Mouse (Mus musculus) mesoderm, embryonic 11.5 days (tissue): ENCODE data around the gene Ubxn7.
"Not testable (repeated sequence)": the region's sequence is repeated elsewhere in the genome, so short reads cannot be mapped to it uniquely, and the experiment has no call there.

Experiments
- DNase-seq: peaks from one replicate; pipeline ENCODE4 v3.0.0-alpha.2; 2012; ENCODE audit warnings: low read depth, low spot score

Gene Ubxn7

DNA sequence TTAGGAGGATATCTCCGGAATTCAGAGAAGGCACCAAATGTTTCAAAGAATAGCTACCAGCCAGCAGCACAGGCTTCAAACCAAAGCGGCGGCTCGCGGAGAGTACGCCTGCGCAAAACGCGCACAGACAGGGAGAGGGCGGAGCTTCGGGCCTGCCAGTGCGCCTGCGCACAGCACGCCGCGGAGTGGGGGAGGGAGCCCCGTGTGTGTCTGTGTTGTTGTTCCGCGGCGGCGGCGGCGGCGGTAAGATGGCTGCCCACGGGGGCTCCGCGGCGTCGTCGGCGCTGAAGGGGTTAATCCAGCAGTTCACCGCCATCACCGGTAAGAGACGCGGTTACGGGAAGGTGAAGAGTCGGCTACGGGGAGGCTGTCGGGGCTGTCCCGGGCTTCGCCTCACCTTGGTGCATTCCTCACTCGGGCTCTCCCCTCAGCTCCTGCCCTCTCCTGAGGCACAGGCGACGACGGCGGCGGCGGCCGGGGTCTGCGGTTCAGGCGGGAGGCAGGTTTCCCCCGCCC lies at the start of gene Ubxn7:
TSS of gene Ubxn7 (plus strand) at position 218 of the 516 bp plus-strand sequence.
- peak; percentile 98 for DNase-seq

DNA sequence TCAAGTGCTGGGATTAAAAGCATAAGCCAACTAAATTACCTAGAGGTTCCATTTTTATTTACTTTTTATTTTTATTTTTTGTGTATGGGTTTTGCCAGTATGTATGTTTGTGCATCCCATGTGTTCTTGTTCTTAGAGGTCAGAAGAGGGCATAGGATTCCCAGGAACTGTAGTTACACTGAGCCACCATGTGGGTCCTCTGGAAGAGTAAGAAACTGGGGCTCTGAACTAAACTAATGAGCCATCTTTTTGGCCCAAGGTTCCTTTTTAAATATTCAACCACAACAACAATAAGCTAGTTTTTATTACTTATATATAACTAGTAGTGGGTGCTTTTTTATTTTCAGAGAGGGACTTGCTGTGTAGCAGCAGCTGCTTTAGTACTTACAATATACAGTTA lies 49.4 kb upstream of the Ubxn7 start:
- no peak for DNase-seq

DNA sequence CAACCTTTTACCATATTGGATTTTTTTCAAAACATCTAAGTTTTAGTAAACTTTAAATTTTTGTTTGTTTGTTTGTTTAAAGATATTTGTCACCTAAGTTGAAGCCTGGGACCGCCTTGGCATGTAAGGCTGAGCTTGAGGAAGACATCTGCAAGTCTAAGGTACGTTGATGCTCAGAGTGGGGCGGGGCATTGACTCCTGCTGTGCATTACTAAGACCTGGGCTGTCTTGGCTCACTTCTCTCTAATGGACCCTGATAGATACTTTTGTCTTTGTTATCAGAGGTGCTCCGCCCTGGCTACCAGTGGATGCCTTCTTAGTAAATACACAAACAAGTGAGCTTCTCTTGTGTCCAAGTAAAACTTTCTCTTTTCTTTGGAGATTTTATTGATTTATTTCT lies 40.2 kb upstream of the Ubxn7 start:
- DNase-seq, result no peak

DNA sequence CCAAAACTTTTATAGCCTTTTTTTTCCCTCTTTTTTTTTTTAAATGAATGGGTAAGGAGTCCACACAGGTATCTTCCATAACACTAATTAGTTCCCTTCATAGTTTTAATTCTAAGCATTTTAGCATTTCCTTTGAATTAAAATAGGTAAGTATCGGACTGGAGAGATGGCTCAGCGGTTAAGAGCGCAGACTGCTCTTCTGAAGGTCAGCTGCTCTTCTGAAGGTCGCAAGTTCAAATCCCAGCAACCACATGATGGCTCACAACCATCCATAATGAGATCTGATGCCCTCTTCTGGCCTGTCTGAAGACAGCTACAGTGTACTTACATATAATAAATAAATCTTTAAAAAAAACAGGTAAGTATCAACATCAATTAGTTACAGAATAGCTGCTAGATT lies 32.4 kb upstream of the Ubxn7 start:
- not testable (repeated sequence) for DNase-seq

DNA sequence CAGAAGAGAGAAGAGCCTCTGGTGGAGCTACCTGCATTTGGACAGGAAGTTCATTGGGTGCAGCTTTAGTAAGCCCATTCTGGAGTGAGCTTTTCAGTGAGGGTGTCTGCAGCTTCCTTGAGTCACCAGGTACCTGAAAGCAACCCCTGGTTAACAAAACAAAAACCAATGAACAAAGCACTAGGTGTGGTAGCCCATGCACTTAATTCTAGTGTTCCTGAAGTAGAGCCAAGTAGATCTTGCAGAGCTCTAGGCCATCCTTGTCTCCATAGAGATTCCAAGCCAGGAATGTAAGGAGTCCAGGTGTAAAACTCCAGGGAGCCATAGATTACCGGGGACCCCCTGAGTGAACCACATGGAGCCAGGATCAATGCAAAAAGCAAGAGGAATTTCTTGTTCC lies 29.0 kb upstream of the Ubxn7 start:
- no peak for DNase-seq

DNA sequence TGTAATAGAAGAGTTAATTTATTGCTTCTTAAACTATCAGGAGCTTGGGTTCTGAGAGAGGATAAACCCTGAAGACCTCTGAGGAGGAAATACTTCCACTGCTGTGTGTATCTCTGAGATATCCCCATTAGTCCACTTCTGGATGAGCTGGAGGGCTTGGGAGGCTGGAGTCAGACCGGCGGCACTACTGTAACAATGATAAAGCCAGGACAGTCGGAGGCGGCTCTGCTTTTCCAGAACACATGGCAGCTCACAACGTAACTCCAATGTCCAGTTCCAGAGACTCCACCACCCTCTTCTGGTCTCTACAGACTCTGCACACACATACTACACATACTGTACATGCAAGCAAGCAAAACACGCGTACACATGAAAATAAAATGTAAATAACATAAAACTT lies 28.2 kb upstream of the Ubxn7 start:
- DNase-seq, result no peak

DNA sequence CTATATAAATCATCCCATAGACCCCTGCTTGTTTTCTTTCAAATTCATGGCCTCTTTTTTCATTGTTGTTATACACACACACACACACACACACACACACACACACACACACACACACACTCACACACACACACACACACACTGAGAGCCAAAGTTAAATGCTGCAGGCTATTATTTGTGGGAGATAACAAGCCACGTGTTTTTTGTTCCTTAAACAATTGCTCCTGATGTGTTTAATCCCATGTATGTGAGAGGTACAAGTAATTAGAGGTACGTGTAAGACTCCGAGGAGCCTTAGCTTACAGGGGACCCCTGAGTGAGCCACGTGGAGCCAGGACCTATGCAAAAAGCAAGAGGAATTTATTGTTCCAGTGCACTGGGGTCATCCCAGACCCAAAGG lies 20.1 kb upstream of the Ubxn7 start:
- no peak for DNase-seq

DNA sequence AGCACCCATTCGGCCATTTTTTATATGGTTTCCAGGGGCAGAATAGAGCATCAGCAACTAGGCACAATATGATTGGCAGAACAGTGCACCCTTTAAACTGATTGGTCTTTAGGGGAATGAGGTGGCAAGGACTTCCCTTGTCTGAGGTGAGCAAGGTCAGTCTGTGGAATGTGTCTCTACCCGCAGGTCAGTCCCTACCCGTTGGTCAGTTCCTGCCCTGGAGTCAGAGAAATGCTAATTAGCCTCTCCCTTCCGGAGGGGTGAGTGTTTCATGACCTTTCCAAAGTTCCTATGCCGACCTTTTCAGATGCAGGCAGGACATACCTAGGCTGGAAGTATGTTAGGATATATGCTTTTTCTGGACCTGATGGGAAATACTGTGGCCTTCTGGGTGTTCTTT lies 19.7 kb upstream of the Ubxn7 start:
- no peak for DNase-seq

DNA sequence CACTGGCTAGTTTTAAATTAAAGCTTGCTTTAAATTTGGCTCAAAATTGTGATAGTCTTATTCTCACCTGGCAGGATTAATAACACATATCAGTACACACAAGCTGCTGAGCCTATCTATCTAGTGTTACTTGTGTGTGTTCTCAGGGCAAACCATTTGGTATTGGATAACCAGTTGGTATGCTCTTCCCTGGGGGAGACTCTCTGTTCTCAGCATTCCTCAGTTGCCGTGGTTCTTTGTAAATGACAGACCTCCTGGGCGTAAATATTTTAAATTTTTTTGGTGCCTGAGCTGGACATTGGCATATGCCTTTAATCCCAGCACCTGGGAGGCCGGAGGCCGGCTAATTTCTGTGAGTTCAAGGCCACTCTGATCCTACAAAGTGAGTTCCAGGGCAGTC lies 19.2 kb upstream of the Ubxn7 start:
- no peak for DNase-seq

DNA sequence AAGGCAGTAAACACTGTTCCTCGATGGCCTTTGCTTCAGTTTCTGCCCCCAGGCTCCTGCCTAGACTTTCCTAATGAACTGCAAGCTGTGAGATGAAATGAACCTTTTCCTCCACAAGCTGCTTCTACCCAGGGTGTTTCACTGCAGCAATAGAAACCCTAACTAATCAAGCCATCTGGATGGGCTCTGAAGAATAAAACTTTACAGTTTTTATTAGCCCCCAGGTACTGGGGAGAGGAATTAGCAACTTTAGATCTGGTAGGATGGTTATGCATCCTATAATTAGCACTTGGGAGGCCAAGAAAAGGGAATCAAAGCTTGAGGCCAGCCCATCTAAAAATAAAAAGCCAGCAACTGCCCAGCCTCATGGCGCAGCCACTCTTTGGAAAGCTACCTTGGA lies 15.5 kb upstream of the Ubxn7 start:
- DNase-seq, result no peak

DNA sequence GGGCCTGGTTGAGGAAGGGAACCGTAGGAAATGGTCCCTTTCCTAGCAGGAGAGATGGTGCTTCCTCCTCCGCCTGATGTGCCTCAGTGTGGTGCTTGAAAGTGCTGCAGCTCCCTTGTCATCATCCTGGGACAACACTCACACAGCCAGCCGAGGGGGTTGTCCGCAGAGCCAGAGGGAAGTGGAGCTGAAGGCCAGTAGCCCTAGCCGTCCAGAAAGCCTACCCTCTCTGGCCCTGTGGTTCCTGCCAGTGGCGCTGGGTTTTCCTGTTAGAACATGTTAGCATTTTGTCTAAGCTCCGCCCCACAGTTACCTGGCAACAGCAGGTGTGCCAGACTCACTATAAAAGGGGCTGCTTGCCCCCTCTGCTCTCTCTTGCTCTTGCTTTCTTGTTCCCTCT lies 8.1 kb upstream of the Ubxn7 start:
- no peak for DNase-seq

DNA sequence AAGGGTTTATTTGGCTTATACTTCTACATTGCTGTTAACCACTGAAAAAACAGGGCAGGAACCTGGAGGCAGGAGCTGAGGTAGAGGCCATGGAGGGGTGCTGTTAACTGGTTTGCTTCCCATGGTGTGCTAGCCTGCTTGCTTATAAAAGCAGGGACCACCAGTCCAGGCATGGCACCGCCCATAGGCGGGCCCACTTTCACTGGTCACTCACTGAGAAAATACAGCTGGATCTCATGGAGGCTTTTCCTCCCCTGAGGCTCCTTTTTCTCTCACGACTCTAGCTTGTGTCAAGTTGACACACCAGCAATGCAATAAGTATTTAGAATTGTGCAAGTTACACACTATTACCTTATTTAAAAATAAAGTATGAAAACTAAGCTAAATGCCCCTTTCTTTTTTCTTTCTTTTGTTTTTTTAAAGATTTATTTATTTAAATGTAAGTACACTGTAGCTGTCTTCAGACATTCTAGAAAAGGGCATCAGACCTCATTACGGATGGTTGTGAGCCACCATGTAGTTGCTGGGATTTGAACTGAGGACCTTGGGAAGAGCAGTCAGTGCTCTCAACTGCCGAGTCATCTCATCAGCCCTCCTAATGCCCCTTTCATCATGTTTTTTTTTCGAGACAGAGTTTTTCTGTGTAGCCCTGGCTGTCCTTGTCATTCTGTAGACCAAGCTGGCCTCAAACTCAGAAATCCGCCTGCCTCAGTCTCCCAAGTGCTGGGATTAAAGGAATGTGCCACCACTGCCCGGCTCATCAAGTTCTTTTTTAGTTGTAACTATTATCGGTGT lies 984 bp upstream of the Ubxn7 start:
- no peak for DNase-seq

DNA sequence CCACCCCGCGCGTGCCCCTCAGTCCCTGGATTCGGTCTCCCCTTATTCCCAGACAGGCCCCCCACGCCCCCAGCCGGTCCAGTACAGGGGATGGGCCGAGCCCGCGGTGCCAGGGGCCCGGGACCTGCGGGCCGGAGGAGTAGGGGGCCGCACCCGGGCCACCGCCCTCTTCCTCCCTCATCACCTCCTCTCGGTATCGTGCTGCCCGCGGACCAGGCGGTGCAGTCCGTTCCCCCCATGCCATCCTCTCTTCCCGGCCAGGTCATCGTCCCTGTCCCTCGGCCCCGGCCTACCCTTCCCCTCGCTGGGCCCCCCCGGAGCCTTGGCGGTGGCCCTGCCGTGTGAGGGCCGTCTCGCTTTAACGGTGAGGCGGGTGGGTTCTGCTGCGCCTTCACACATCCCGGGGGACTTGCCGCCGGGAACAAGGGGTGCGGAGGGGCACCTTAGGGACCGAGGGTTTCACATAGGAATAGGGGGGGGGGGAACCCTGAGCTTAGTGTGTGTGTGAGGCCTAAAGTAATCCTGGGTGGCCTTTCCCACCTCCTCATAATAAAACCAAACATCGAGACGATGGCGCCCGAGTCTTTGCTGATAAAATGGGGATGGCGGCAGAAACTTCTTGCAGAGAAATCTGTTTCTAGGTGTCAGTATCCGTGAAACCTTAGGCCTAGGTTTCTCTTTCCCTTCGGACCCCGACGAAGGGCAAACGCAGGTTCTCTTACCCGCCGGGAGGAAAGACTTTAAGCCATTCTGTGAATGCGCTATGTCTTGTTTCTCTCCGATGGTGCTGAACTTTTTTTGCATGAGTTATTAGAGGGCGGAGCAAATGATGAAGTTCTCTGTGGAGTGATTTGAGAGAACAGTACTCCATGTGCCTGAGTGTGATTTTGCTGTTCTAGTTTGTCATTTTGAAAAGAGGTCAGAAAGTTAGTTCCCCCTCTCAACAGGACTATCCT lies 777 bp downstream of the Ubxn7 start:
- DNase-seq, result peak; percentile 64

DNA sequence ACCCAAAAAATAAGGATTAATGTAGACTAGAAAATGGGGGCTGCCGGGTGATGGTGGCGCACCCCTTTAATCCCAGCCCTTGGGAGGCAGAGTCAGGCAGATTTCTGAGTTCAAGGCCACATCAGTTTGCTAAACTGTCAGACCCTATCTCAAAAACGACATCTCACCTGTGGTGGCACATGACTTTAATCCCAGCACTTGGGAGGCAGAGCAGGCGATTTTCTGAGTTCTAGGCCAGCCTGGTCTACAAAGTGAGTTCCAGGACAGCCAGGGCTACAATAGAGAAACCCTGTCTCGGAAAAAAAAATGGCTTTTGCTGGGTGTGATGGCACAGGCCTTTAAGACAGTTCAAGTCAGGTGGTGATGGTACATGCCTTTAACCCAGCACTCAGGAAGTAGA lies 3.1 kb downstream of the Ubxn7 start:
- no peak for DNase-seq

DNA sequence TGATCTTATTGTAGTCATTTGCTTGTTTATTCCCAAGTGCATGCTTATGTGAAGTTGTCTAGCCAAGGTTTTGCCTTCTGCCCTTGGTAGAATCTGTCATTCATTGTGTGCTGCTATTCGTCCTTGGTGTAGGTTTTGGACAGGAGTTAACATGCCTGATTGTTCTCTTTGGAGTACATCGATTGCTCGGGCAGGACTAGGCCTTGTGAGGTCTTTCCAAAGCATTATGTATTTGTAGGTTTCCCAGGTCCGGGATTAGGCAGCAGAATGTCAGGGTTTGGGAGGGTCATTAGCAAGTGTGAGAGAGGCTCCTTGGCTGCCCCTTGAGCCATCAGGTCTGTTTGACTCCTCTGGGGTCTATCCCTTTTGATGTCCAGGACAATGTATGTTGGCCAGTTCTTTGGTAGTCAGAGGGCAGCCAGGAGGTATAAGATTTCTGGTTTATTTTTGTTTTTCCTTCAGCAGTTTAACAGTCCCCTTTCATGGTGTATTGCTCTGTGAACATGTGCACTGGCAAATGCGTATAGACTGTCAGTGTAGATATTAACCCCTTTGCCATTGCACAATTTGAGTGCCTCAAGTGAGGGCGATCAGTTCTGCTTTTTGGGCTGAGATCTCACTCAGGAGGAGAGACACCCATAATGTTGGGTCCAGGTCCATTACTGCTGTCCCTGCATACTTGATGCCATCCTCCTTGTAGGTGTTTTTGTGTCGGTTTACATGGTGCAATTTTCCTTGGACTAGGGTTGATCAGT lies 4.1 kb downstream of the Ubxn7 start:
- no peak for DNase-seq

DNA sequence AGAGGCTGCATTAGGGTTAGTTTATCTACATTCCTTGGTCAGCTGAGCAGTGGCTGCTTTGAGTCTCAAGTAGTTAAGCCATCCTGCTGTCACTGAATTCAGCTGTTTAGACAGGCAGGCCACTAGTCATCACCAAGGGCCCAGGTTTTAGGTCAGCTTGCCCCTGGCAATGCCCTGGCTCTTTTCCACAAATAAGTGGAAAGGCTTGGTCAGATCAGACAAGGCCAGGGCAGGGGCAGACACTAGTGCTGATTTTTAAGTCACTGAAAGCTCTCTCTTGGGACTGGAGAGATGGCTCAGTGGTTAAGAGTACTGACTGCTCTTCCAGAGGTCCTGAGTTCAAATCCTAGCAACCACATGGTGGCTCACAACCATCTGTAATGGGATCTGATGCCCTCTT lies 4.9 kb downstream of the Ubxn7 start:
- no peak for DNase-seq

DNA sequence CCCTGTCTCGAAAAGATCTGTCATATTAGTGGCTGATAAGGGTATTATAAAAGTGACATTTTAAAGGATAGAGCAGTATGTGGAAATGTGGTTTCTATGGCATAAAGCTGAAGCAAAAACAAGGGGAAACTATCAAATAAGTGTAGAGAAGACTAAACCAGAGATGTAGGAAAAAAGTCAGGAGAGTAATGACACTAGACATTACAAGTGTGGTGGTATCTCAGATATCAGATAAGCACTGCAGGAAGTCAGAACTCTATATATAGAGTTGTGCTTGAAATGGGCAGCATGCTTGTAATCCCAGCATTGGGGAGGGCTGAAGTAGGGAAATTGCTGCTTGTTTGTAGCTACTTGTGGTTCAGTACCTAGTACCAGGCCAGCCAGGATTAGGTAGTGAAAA lies 8.4 kb downstream of the Ubxn7 start:
- DNase-seq, result no peak

DNA sequence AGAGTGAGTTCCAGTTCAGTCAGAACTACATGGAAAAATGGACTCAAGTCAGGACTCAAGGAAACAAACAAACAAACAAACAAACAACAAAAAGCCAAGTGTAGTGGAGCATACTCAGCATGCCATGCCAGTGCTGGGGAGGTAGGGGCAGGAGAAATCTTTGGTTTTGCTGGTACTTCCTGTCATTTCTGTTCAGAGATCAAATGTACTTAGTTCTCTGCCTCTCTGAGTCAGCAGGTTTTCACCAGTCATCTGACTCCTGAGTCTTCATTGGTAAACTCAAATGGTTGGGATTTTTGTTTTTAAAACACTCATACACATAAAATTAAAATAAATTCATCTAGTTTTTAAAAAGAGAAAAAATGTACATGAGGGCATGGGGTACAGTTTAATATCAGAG lies 13.5 kb downstream of the Ubxn7 start:
- DNase-seq, result no peak

DNA sequence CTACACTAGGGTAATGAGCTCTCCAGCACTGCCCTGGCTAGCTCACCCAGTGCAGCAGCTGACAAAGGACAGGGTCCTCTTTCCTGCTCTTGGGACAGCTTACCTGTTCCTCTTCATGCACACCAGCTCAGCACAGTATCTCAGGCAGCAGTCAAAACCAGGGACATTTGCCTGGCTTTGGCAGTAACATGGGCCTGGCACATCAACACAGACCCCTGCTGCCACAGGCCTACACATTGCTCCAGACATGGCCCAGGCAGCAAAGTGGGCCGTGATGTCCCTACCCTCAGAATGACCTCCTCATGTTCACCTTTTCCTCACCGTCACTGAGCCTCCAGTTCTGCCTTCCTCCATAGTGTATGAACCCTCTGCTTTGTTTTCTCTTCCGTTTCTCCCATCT lies 18.7 kb downstream of the Ubxn7 start:
- no peak for DNase-seq

DNA sequence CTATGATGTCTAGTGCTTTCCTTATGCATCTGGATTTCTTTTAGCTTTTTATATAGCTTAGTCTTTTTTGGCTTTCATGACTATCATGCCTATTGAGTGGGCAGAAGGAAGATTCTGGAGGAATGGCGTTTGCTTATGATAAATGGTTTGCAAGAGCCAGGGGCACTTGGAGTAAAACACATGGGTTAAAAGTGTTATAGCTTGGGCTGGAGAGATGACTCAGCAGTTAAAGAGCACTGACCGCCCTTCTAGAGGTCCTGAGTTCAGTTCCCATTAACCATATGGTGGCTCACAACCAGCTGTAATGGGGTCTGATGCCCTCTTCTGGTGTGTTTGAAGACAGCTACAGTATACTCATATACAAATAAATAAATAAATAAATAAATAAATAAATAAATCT lies 31.5 kb downstream of the Ubxn7 start:
- DNase-seq, result no peak

DNA sequence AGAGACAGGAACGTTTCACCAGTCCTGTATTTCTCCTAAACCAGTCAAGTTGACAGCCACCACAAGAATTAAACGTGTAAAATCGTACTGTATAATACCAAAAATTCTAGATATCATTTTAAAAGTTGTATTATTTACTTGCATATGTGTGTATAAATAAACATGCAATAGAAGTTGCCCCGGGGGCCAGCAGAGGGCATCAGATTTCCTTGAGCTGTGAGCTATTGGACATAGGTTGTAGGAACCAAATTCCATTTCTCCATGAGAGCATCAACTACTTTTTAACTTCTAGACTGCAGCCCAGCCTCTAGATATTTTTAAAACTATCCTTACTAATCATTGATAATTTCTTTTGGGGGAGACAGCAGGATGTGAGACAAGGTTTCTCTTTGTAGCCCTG lies 39.3 kb downstream of the Ubxn7 start:
- no peak for DNase-seq

DNA sequence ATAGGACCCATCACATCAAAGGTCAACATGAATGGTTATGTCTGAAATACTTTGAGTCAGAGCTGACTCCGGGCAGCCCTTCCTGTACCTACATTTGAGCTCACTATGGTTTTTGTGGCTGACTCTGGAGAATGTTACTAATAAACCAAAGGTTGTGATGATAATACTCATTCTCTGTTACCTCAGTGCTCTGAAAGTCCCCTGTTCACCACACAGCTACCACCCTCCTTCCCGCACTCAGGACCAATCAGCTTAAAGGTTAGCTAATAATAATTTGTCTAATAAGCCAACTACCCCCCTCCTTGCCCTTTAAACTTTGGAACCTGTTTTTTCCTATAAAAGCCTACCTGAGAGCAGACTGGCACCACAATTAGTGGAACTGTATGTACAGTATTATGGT lies 47.5 kb downstream of the Ubxn7 start:
- no peak for DNase-seq
